Mouse (Mus musculus): Measurements from ENCODE around the gene Ehbp1. TPM values are rescaled to one million over a fixed set of nuclear protein-coding genes. Genes with fewer than 3 reads are reported as not detected.

The Ehbp1 gene
- total and polyA plus RNA-seq, 3 experiments: 2.5 to 4.0 (median 3.1) TPM

DNA sequence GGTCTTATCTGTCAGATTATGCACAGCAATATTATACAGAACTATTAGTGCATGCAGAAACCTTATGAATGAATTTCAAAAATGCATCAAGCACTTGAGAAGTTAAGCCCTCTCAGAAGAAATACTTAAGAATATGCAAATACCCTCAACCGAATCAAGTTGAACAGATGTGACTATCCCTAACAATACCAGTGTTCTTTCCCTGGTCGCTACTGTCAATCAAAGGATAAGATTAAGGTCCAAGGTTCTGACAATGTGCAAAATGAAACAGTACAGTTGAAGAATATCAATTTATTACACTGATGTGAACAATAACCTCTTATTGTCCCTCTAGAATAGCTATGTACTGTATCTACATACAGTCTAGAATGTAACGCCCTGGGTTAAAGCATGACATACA lies 167.8 kb downstream of the Ehbp1 start:
- TF ChIP-seq MEF2A (IDR thresholded peaks at IDR 0.05; ENCODE audit: borderline replicate concordance, low read depth, low read length): no peak
- no peak for TF ChIP-seq POLR2AphosphoS2 (IDR thresholded peaks at IDR 0.05; ENCODE audit: low read depth, low read length)
- no peak for TF ChIP-seq MAFK (IDR thresholded peaks at IDR 0.05; ENCODE audit: insufficient replicate concordance, low read length)
- TF ChIP-seq EP300 (IDR thresholded peaks at IDR 0.05; ENCODE audit: low read length): no peak
- TF ChIP-seq JUN (IDR thresholded peaks at IDR 0.05; ENCODE audit: insufficient read depth, low read depth, low read length): no peak
- no peak for TF ChIP-seq MXI1 (IDR thresholded peaks at IDR 0.05; ENCODE audit: low read depth, low read length)
- TF ChIP-seq KAT2A (IDR thresholded peaks at IDR 0.05; ENCODE audit: insufficient replicate concordance, low read length): no peak
- TF ChIP-seq ZC3H11A (IDR thresholded peaks at IDR 0.05; ENCODE audit: low read depth, low read length): no peak
- no peak for TF ChIP-seq USF2 (conservative IDR thresholded peaks at IDR 0.05; ENCODE audit: low read depth, low read length)
- TF ChIP-seq CTCF (conservative IDR thresholded peaks at IDR 0.05 in 1 of 2, IDR thresholded peaks at IDR 0.05 in 1 of 2; ENCODE audit: low read depth in 2 of 2, low read length in 2 of 2): no peak
- no peak for TF ChIP-seq CHD2 (IDR thresholded peaks at IDR 0.05; ENCODE audit: low read length)
- TF ChIP-seq ELF1 (IDR thresholded peaks at IDR 0.05; ENCODE audit: low read depth, low read length): no peak
- TF ChIP-seq NELFE (IDR thresholded peaks at IDR 0.05; ENCODE audit: low read depth, low read length): no peak
- no peak for TF ChIP-seq SMC3 (IDR thresholded peaks at IDR 0.05; ENCODE audit: low read depth, low read length)
- no peak for TF ChIP-seq ZKSCAN1 (IDR thresholded peaks at IDR 0.05; ENCODE audit: borderline replicate concordance, low read depth, low read length)
- dilution Hi-C loops (cut with MboI; ENCODE audit: extremely low pct_ligation_motif_present, extremely low pct_unique_long_range_greater_than_20kb, low sequenced_read_pairs): no loop called here

DNA sequence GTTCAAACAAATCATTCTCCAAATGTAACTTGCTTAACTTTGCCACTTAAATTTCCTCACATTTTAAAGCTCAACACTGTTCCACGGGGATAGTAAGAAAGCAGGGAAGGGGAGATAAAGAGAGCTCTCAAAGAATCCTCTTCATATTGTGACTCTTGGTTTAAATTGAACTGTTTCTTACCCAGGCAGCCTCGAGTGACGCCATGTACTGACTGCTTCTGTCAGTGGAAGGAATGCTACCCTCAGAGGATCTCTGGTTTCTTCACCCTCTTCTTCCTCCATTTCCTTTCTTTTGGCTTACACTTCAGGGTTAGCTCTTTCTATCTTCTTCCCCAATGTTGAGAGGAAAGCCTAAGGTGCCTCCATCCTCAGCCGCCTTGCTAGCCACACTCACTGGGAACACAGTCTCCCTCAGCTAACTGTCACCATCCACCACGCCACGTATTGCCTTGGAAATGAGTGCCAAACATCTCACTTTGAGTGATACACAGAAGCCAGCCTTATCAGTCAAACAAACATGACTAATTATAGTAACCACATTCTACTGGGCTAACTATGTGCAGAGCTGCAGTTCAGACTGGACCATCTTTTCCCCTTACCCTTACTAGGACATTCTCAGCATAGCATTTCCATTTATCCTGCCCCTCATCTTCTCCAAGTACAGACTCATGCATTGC lies 171.0 kb downstream of the Ehbp1 start:
- H3K27ac ChIP-seq (ENCODE audit: insufficient read depth, low read depth): no peak overlapping the region
- no peaks in the 10 kb centered on the region for H3K4me1 ChIP-seq (ENCODE audit: control insufficient read depth in 1 of 2, insufficient read depth in 2 of 2)
- no peaks in the 10 kb centered on the region for H3K9me3 ChIP-seq (replicated peaks; ENCODE audit: low read length)
- in situ Hi-C loops (cut with MboI; ENCODE audit: low pct_ligation_motif_present, low pct_unique_long_range_greater_than_20kb, low sequenced_read_pairs) (no loop called here), dilution Hi-C loops (cut with MboI; ENCODE audit: extremely low pct_ligation_motif_present, extremely low pct_unique_long_range_greater_than_20kb, low sequenced_read_pairs) (no loop called here)
- peaks cover 0 to 8% of the 10 kb centered on the region in 2 experiments for H3K36me3 ChIP-seq (replicated peaks in 1 of 2; ENCODE audit: control insufficient read depth in 1 of 2, insufficient read depth in 1 of 2, low read length in 1 of 2)
- no peak overlapping the region for H3K4me2 ChIP-seq (ENCODE audit: insufficient read depth, low read depth, poor library complexity, severe bottlenecking)
- no peaks in the 10 kb centered on the region for H3K27me3 ChIP-seq (replicated peaks)
- no peak overlapping the region for H3K4me3 ChIP-seq (replicated peaks in 1 of 3; ENCODE audit: low read depth in 2 of 3, low read length in 2 of 3, poor library complexity in 1 of 3)
- no peaks in the 10 kb centered on the region for H3K79me2 ChIP-seq (replicated peaks; ENCODE audit: control insufficient read depth, extremely low read depth, insufficient read depth, poor library complexity, severe bottlenecking)
- H3K9ac ChIP-seq (ENCODE audit: insufficient read depth, low read depth): no peak overlapping the region
- DNase-seq (ENCODE audit: extremely low read depth): no peak
- TF ChIP-seq ELF1 (IDR thresholded peaks at IDR 0.05; ENCODE audit: low read depth, low read length) (no peak), MXI1 (IDR thresholded peaks at IDR 0.05; ENCODE audit: low read depth, low read length) (no peak), USF1 (IDR thresholded peaks at IDR 0.05; ENCODE audit: low read depth, low read length) (no peak), NRF1 (IDR thresholded peaks at IDR 0.05; ENCODE audit: low read depth, low read length) (no peak), CHD2 (IDR thresholded peaks at IDR 0.05; ENCODE audit: low read length) (no peak), ETS1 (conservative IDR thresholded peaks at IDR 0.05; ENCODE audit: low read depth, low read length) (no peak), MAZ (IDR thresholded peaks at IDR 0.05; ENCODE audit: low read depth, low read length) (no peak), POLR2AphosphoS2 (IDR thresholded peaks at IDR 0.05; ENCODE audit: low read depth, low read length) (no peak), TBP (conservative IDR thresholded peaks at IDR 0.05; ENCODE audit: low read depth, low read length) (no peak), HCFC1 (IDR thresholded peaks at IDR 0.05; ENCODE audit: low read depth, low read length) (no peak), NELFE (IDR thresholded peaks at IDR 0.05; ENCODE audit: low read depth, low read length) (no peak), ZKSCAN1 (IDR thresholded peaks at IDR 0.05; ENCODE audit: borderline replicate concordance, low read depth, low read length) (no peak), USF2 (conservative IDR thresholded peaks at IDR 0.05; ENCODE audit: low read depth, low read length) (no peak), E2F4 (IDR thresholded peaks at IDR 0.05; ENCODE audit: insufficient replicate concordance, low read depth, low read length) (no peak), CHD1 (IDR thresholded peaks at IDR 0.05; ENCODE audit: low read depth, low read length) (no peak), MEF2A (IDR thresholded peaks at IDR 0.05; ENCODE audit: borderline replicate concordance, low read depth, low read length) (no peak)

More for the DNA sequence above, 167.8 kb downstream of the Ehbp1 start:
- Histone ChIP-seq H3K79me2 (replicated peaks; ENCODE audit: control insufficient read depth, extremely low read depth, insufficient read depth, poor library complexity, severe bottlenecking) (no peaks in the 10 kb centered on the region), H3K9ac (ENCODE audit: insufficient read depth, low read depth) (no peak overlapping the region), H3K4me3 (replicated peaks in 1 of 3; ENCODE audit: low read depth in 2 of 3, low read length in 2 of 3, poor library complexity in 1 of 3) (no peak overlapping the region), H3K4me2 (ENCODE audit: insufficient read depth, low read depth, poor library complexity, severe bottlenecking) (no peak overlapping the region), H3K27ac (ENCODE audit: insufficient read depth, low read depth) (no peak overlapping the region), H3K36me3 (replicated peaks in 1 of 2; ENCODE audit: control insufficient read depth in 1 of 2, insufficient read depth in 1 of 2, low read length in 1 of 2) (peaks cover 0 to 5% of the 10 kb centered on the region in 2 experiments), H3K4me1 (ENCODE audit: control insufficient read depth in 1 of 2, insufficient read depth in 2 of 2) (no peaks in the 10 kb centered on the region), H3K9me3 (replicated peaks; ENCODE audit: low read length) (no peaks in the 10 kb centered on the region), H3K27me3 (replicated peaks) (no peaks in the 10 kb centered on the region)
- no peak for DNase-seq (ENCODE audit: extremely low read depth)
- in situ Hi-C loops (cut with MboI; ENCODE audit: low pct_ligation_motif_present, low pct_unique_long_range_greater_than_20kb, low sequenced_read_pairs): no loop called here

All from CH12.LX (cell line).